Mouse (Mus musculus) CH12.LX (cell line): ENCODE results near the gene Afp. TPM values are rescaled to one million over a fixed set of nuclear protein-coding genes. Genes with fewer than 3 reads are reported as not detected.

Source experiments
- DNase-seq: peaks from one replicate; pipeline ENCODE4 v3.0.0-alpha.2; 2013; ENCODE audit errors: extremely low read depth
- H3K27ac ChIP-seq: 2 replicates; pipeline ENCODE4 v1.5.1; 2012; ENCODE audit warnings: low read depth, mild to moderate bottlenecking, control low read depth, moderate library complexity; ENCODE audit not compliant: insufficient read depth
- H3K27me3 ChIP-seq: replicated peaks from 2 replicates; pipeline ENCODE3; 2012; ENCODE audit warnings: inconsistent platforms
- H3K36me3 ChIP-seq, 2 experiments: replicated peaks in 1 of 2; 2 replicates each; pipeline versions ENCODE3 to v1.6.1; 2012; ENCODE audit warnings: inconsistent platforms in 1 of 2, low read length in 1 of 2, mild to moderate bottlenecking in 1 of 2, mixed read lengths in 1 of 2, moderate library complexity in 1 of 2; ENCODE audit not compliant: control insufficient read depth in 1 of 2, insufficient read depth in 1 of 2
- H3K4me1 ChIP-seq, 2 experiments: 2 replicates each; pipeline ENCODE4 v1.6.1; 2012; ENCODE audit warnings: inconsistent platforms in 1 of 2, moderate library complexity in 1 of 2; ENCODE audit not compliant: insufficient read depth in 2 of 2, control insufficient read depth in 1 of 2
- H3K4me2 ChIP-seq: 2 replicates; pipeline ENCODE4 v1.6.1; 2012; ENCODE audit warnings: low read depth, mild to moderate bottlenecking, control low read depth; ENCODE audit not compliant: poor library complexity, insufficient read depth, severe bottlenecking
- H3K4me3 ChIP-seq, 3 experiments: fragments of 150-350 bp in 1 of 3; sonication (generic) in 1 of 3; replicated peaks in 1 of 3; 2 replicates each; pipeline versions ENCODE3 to v1.5.1; 2011 to 2012; ENCODE audit warnings: low read depth in 2 of 3, low read length in 2 of 3, mild to moderate bottlenecking in 2 of 3, moderate library complexity in 2 of 3, control low read depth in 1 of 3, improper control_type of control experiment in 1 of 3, inconsistent platforms in 1 of 3, mixed read lengths in 1 of 3; ENCODE audit not compliant: poor library complexity in 1 of 3
- H3K79me2 ChIP-seq: replicated peaks from 2 replicates; pipeline ENCODE4 v1.6.1; 2012; ENCODE audit warnings: mild to moderate bottlenecking, moderate library complexity; ENCODE audit not compliant: control insufficient read depth, poor library complexity, insufficient read depth, severe bottlenecking; ENCODE audit errors: extremely low read depth
- H3K9ac ChIP-seq: 2 replicates; pipeline ENCODE4 v1.6.1; 2012; ENCODE audit warnings: low read depth, mild to moderate bottlenecking, control low read depth, moderate library complexity; ENCODE audit not compliant: insufficient read depth
- H3K9me3 ChIP-seq: replicated peaks from 2 replicates; pipeline ENCODE3; 2012; ENCODE audit warnings: low read length, inconsistent platforms, mixed read lengths
- BHLHE40 ChIP-seq: IDR thresholded peaks from 2 replicates; pipeline ENCODE4 v1.6.1; 2011; ENCODE audit warnings: mild to moderate bottlenecking, low read depth, low read length, improper control_type of control experiment
- CHD1 ChIP-seq: IDR thresholded peaks from 2 replicates; pipeline ENCODE4 v1.6.1; 2012; ENCODE audit warnings: low read depth, low read length, improper control_type of control experiment, inconsistent platforms
- E2F4 ChIP-seq: IDR thresholded peaks from 2 replicates; pipeline ENCODE4 v1.6.1; 2011; ENCODE audit warnings: low read depth, low read length, improper control_type of control experiment; ENCODE audit not compliant: insufficient replicate concordance
- ELF1 ChIP-seq: IDR thresholded peaks from 2 replicates; pipeline ENCODE4 v1.6.1; 2014; ENCODE audit warnings: low read depth, mild to moderate bottlenecking, inconsistent platforms, low read length, improper control_type of control experiment
- EP300 ChIP-seq: IDR thresholded peaks from 2 replicates; pipeline ENCODE4 v1.6.1; 2011; ENCODE audit warnings: low read length, improper control_type of control experiment
- ETS1 ChIP-seq: conservative IDR thresholded peaks from 2 replicates; pipeline ENCODE4 v1.6.1; 2012; ENCODE audit warnings: low read depth, mild to moderate bottlenecking, inconsistent platforms, low read length, improper control_type of control experiment, moderate library complexity
- GABPA ChIP-seq: IDR thresholded peaks from 2 replicates; pipeline ENCODE4 v1.6.1; 2012; ENCODE audit warnings: low read depth, low read length, improper control_type of control experiment, inconsistent platforms; ENCODE audit not compliant: insufficient replicate concordance
- HCFC1 ChIP-seq: IDR thresholded peaks from 2 replicates; pipeline ENCODE4 v1.6.1; 2012; ENCODE audit warnings: low read depth, mild to moderate bottlenecking, inconsistent platforms, low read length, improper control_type of control experiment
- IRF4 ChIP-seq: IDR thresholded peaks from 2 replicates; pipeline ENCODE4 v1.6.1; 2014; ENCODE audit warnings: low read depth, mild to moderate bottlenecking, inconsistent platforms, low read length, improper control_type of control experiment
- JUN ChIP-seq: IDR thresholded peaks from 2 replicates; pipeline ENCODE4 v1.6.1; 2011; ENCODE audit warnings: low read depth, mild to moderate bottlenecking, low read length, improper control_type of control experiment, moderate library complexity; ENCODE audit not compliant: insufficient read depth
- JUND ChIP-seq: conservative IDR thresholded peaks from 2 replicates; pipeline ENCODE4 v1.6.1; 2011; ENCODE audit warnings: low read depth, low read length, improper control_type of control experiment
- MAFK ChIP-seq: IDR thresholded peaks from 2 replicates; pipeline ENCODE4 v1.6.1; 2011; ENCODE audit warnings: low read length, improper control_type of control experiment; ENCODE audit not compliant: insufficient replicate concordance
- MAX ChIP-seq: IDR thresholded peaks from 2 replicates; pipeline ENCODE4 v1.6.1; 2011; ENCODE audit warnings: low read length, improper control_type of control experiment
- MAZ ChIP-seq: IDR thresholded peaks from 2 replicates; pipeline ENCODE4 v1.6.1; 2012; ENCODE audit warnings: low read depth, mild to moderate bottlenecking, inconsistent platforms, low read length, improper control_type of control experiment, moderate library complexity
- MEF2A ChIP-seq: IDR thresholded peaks from 2 replicates; pipeline ENCODE4 v1.6.1; 2014; ENCODE audit warnings: low read depth, mild to moderate bottlenecking, inconsistent platforms, low read length, improper control_type of control experiment, borderline replicate concordance
- NELFE ChIP-seq: IDR thresholded peaks from 2 replicates; pipeline ENCODE4 v1.6.1; 2011; ENCODE audit warnings: low read depth, low read length, improper control_type of control experiment
- NRF1 ChIP-seq: IDR thresholded peaks from 2 replicates; pipeline ENCODE4 v1.6.1; 2014; ENCODE audit warnings: low read depth, mild to moderate bottlenecking, inconsistent platforms, low read length, improper control_type of control experiment, moderate library complexity
- PAX5 ChIP-seq: IDR thresholded peaks from 2 replicates; pipeline ENCODE4 v1.6.1; 2012; ENCODE audit warnings: low read length, inconsistent platforms, mixed read lengths
- POLR2A ChIP-seq: IDR thresholded peaks from 2 replicates; pipeline ENCODE4 v1.6.1; 2011; ENCODE audit warnings: low read depth, mild to moderate bottlenecking, improper control_type of control experiment, low read length
- POLR2AphosphoS2 ChIP-seq: IDR thresholded peaks from 2 replicates; pipeline ENCODE4 v1.6.1; 2011; ENCODE audit warnings: low read depth, low read length, improper control_type of control experiment
- RAD21 ChIP-seq: IDR thresholded peaks from 2 replicates; pipeline ENCODE4 v1.6.1; 2011; ENCODE audit warnings: low read depth, mild to moderate bottlenecking, low read length, improper control_type of control experiment, moderate library complexity
- SIN3A ChIP-seq: IDR thresholded peaks from 2 replicates; pipeline ENCODE4 v1.6.1; 2012; ENCODE audit warnings: low read length, improper control_type of control experiment, inconsistent platforms
- SMC3 ChIP-seq: IDR thresholded peaks from 2 replicates; pipeline ENCODE4 v1.6.1; 2011; ENCODE audit warnings: low read depth, low read length, improper control_type of control experiment
- TBP ChIP-seq: conservative IDR thresholded peaks from 2 replicates; pipeline ENCODE4 v1.6.1; 2011; ENCODE audit warnings: low read depth, low read length, improper control_type of control experiment
- TCF12 ChIP-seq: IDR thresholded peaks from 2 replicates; pipeline ENCODE4 v1.6.1; 2014; ENCODE audit warnings: low read depth, mild to moderate bottlenecking, inconsistent platforms, low read length, improper control_type of control experiment
- UBTF ChIP-seq: IDR thresholded peaks from 2 replicates; pipeline ENCODE4 v1.6.1; 2012; ENCODE audit warnings: low read depth, mild to moderate bottlenecking, inconsistent platforms, low read length, improper control_type of control experiment, moderate library complexity
- USF2 ChIP-seq: conservative IDR thresholded peaks from 2 replicates; pipeline ENCODE4 v1.6.1; 2011; ENCODE audit warnings: low read depth, low read length, improper control_type of control experiment
- ZC3H11A ChIP-seq: IDR thresholded peaks from 2 replicates; pipeline ENCODE4 v1.6.1; 2012; ENCODE audit warnings: low read depth, mild to moderate bottlenecking, inconsistent platforms, low read length, improper control_type of control experiment
- ZMIZ1 ChIP-seq: IDR thresholded peaks from 2 replicates; pipeline ENCODE4 v1.6.1; 2012; ENCODE audit warnings: low read depth, mild to moderate bottlenecking, inconsistent platforms, low read length, improper control_type of control experiment
- ZNF384 ChIP-seq: IDR thresholded peaks from 2 replicates; pipeline ENCODE4 v1.6.1; 2012; ENCODE audit warnings: low read depth, low read length, improper control_type of control experiment, inconsistent platforms
- dilution Hi-C: fragments of 300-500 bp; cut with MboI; formaldehyde crosslinking; loops from 2 replicates; pipeline ENCODE4 v1.14.3; 2020; ENCODE audit warnings: low sequenced_read_pairs; ENCODE audit not compliant: extremely low pct_unique_long_range_greater_than_20kb, extremely low pct_ligation_motif_present
- in situ Hi-C: fragments of 300-500 bp; cut with MboI; formaldehyde crosslinking; loops from 3 replicates; pipeline ENCODE4 v1.14.3; 2019; ENCODE audit warnings: low sequenced_read_pairs, low pct_ligation_motif_present, low pct_unique_long_range_greater_than_20kb, mixed read lengths
- polyA plus RNA-seq: library from polyadenylated mRNA; unstranded; fragments of >175 nt; gene quantifications from 2 replicates; pipeline ENCODE4 v1.2.1, GENCODE M21; 2012; ENCODE audit warnings: low read depth; ENCODE audit not compliant: insufficient read length
- total RNA-seq, 2 experiments: library from RNA; depleted of rRNA; stranded (reverse); fragments of 300-350 nt in 1 of 2; fragments of >200 nt in 1 of 2; gene quantifications; 2 replicates each; pipeline ENCODE4 v1.2.3; 2012 to 2014

The Afp gene
- total and polyA plus RNA-seq, 3 experiments: 12.5 to 19.8 (median 15.9) TPM

DNA sequence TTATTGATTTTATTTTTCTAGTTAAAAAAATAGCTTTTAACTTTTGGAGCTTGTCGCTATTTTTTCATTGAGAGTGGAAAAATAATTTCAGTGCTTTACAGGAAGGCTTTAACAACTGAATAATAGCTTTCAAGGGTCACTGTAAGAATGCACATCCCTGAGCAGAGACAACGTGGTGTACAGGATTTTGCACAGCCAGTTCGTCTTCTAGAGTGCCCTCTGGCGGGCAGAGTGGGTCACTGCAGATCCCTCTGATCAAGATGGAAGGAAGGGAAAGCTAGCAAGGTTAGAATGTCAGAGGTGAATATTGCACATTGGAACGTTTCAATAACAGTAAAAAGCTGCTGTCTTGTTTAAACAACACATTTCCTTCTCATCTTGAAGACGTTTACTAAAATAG, 10.2 kb downstream of the Afp start (continued):
- TF ChIP-seq ZNF384: no peak

DNA sequence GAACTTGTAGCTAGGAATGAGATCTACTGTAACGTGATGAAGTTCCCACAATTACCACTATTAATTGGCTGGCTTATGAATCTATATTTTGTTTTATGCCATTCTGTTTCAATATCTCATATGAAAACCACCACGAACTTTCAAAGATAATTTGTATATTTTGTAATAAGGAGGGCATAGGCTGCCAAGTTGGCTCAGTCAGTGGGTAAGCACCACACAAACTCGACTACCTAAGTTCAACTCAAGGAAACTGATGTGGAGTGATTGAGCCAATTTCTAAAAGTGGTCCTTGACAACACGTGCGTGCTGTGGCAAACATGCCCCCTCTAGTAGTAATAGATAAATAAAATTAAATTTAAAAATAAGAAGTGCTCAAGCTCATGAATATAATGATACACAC, 11.2 kb downstream of the Afp start:
- Histone ChIP-seq H3K9me3 (no peaks in the 10 kb centered on the region), H3K36me3 (no peaks in the 10 kb centered on the region), H3K9ac (no peak overlapping the region), H3K4me1 (peaks cover 5 to 6% of the 10 kb centered on the region in 2 experiments), H3K27ac (no peak overlapping the region), H3K79me2 (no peaks in the 10 kb centered on the region), H3K27me3 (no peaks in the 10 kb centered on the region)
- dilution Hi-C loops (no loop called here), in situ Hi-C loops (loop anchor here (5.0 kb wide), 1 partner anchor 151 kb away; no protein-coding TSS in a partner anchor)
- no peak for DNase-seq
- TF ChIP-seq ZC3H11A (no peak), MAFK (no peak), PAX5 (no peak)
- TF ChIP-seq, all 38 proteins: peak for 0
- no peak overlapping the region for H3K4me3 ChIP-seq
- H3K4me2 ChIP-seq: no peak overlapping the region

DNA sequence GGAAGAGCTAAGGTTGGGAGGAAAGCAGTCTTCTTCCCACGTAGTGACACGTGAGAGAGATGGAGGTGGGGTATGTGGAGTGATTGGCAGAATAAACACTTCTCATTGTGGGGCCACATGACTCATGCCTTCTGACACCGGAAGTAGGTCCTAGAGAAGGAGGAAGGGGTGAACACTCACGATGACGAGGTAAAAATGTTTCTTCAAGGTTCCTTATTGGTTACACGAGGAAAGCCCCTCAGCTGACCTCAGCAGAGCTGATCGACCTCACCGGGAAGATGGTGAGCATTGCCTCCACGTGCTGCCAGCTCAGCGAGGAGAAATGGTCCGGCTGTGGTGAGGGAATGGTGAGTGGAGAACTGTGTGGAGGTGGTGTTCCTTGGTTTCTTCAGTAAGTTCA, 14.2 kb downstream of the Afp start:
- H3K27ac ChIP-seq: no peak overlapping the region
- in situ Hi-C loops: loop anchor here (5.0 kb wide), 1 partner anchor 148 kb away; no protein-coding TSS in a partner anchor
- peak overlapping the region; percentile 69 for H3K4me2 ChIP-seq
- peaks cover 5 to 6% of the 10 kb centered on the region in 2 experiments for H3K4me1 ChIP-seq
- dilution Hi-C loops: no loop called here
- peaks cover 3 to 8% of the 10 kb centered on the region in 2 experiments for H3K36me3 ChIP-seq
- H3K9me3 ChIP-seq: no peaks in the 10 kb centered on the region
- H3K27me3 ChIP-seq: no peaks in the 10 kb centered on the region
- peak overlapping the region; percentile 7; the same call in 1 of the 2 replicates for H3K9ac ChIP-seq
- H3K4me3 ChIP-seq: peak overlapping the region in 2 of 3 experiments; percentile 37 to 55
- no peaks in the 10 kb centered on the region for H3K79me2 ChIP-seq
- DNase-seq: peak; percentile 51
- TF ChIP-seq JUND: no peak
- no peak for TF ChIP-seq ETS1
- TF ChIP-seq HCFC1: no peak
- no peak for TF ChIP-seq GABPA
- TF ChIP-seq MAX: peak; percentile 82
- no peak for TF ChIP-seq PAX5
- no peak for TF ChIP-seq ZNF384
- TF ChIP-seq UBTF: no peak
- no peak for TF ChIP-seq NELFE
- no peak for TF ChIP-seq ZMIZ1
- peak; percentile 52 for TF ChIP-seq USF2
- peak; percentile 51; the same call in 1 of the 2 replicates for TF ChIP-seq POLR2A
- no peak for TF ChIP-seq MEF2A
- 0 out of 2 replicates have a peak, but pooled peaks have one; percentile 49 for TF ChIP-seq BHLHE40
- no peak for TF ChIP-seq POLR2AphosphoS2
- no peak for TF ChIP-seq MAZ
- no peak for TF ChIP-seq TBP
- no peak for TF ChIP-seq ZC3H11A
- no peak for TF ChIP-seq SMC3
- no peak for TF ChIP-seq JUN
- TF ChIP-seq SIN3A: no peak
- no peak for TF ChIP-seq RAD21
- TF ChIP-seq CHD1: no peak
- no peak for TF ChIP-seq E2F4
- TF ChIP-seq EP300: no peak
- no peak for TF ChIP-seq MAFK
- peak; percentile 67 for TF ChIP-seq ELF1
- TF ChIP-seq TCF12: no peak; the same call in 1 of the 2 replicates
- TF ChIP-seq NRF1: no peak
- TF ChIP-seq IRF4: no peak
